8 mouse cellular contexts compared by ENCODE assay signal in the genomic region with DNA sequence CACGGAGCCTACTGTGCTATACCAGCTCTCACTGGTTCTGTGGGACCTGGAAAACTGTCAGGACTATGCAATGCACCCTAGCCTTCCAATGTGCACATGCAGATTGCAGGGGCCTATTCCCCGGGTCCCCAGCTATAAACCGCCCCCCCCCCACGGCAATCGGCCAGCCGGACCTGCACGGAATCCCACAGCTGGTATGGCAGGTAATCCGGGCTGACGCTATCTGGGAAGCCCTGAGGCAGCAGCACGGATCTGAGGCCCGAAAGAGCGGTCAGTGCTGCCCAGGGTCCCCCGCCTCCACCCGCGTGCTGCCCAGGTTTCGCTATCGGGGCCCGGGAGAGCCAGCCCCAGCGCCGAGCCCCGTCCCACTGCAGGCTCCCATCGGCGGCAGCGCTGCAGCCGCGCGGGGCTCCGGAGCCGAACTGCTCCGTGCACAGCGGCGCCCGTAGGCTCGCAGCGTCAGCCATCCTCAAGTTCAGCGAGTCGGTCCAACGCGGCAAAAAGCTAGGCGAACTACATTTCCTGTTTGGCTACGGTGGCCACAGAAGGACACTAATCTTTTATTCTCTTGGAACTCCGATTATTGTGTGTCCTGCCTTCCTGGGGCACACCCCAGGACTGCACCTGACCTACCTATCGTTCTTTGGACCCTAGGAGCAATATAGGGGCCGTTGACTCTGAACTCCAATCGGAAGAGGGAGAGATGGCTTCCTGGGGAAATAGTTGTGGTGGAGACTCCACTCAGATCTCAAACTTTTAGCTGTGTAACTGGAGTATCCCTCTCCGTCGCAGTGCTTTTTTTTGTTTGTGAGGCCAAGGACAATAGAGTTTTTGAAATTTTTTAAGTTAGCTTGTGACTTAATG. TPM values are rescaled to one million over a fixed set of nuclear protein-coding genes. Genes with fewer than 3 reads are reported as not detected.
A peak's percentile ranks its signal among the peaks of the same experiment; 100 is the strongest.
DNase-seq lines count a peak whose midpoint lies in the region; ATAC-seq and TF ChIP-seq lines count a peak whose summit lies in the region.

Gene BC017158, minus strand, starts transcription at position 554 of the 864 bp plus-strand sequence.

- 1% methylated on average over 47 of the region's 47 CpGs for WGBS in cerebellum, adult 2 months
- 2% methylated on average over 47 of the region's 47 CpGs for whole genome bisulfite sequencing in hindbrain, embryonic 10.5 days
- under 1% methylated on average over 46 of the region's 47 CpGs for WGBS in lung, embryonic 16.5 days
- WGBS in thymus, adult 2 months = 1% methylated on average over 47 of the region's 47 CpGs

- peak within 1 kb of the TSS; percentile 62 to 89 for H3K4me3 ChIP-seq in MEL (ENCODE audit: control insufficient read depth in 1 of 2, insufficient read depth in 1 of 2, low read depth in 2 of 2, low read length in 2 of 2)
- H3K4me3 ChIP-seq in cerebellum, adult 2 months (replicated peaks; ENCODE audit: insufficient read depth, low read depth, low read length) = peak within 1 kb of the TSS; percentile 54
- H3K4me3 ChIP-seq in hindbrain, embryonic 10.5 days = peak within 1 kb of the TSS; percentile 90
- peak within 1 kb of the TSS; percentile 100 for H3K4me3 ChIP-seq in lung, embryonic 16.5 days (ENCODE audit: low read length)
- peak within 1 kb of the TSS; percentile 62 for H3K4me3 ChIP-seq in thymus, adult 2 months (ENCODE audit: control insufficient read depth, insufficient read depth, low read length)

- H3K27ac ChIP-seq in MEL (ENCODE audit: control insufficient read depth, low read depth, low read length) = peak within 1 kb of the TSS; percentile 79
- no peak within 1 kb of the TSS for H3K27ac ChIP-seq in cerebellum, adult 2 months (ENCODE audit: insufficient read depth, low read length)
- H3K27ac ChIP-seq in hindbrain, embryonic 10.5 days = peak within 1 kb of the TSS; percentile 94
- H3K27ac ChIP-seq in lung, embryonic 16.5 days (ENCODE audit: low read length) = peak within 1 kb of the TSS; percentile 94
- peak within 1 kb of the TSS; percentile 44; the same call in 1 of the 2 replicates for H3K27ac ChIP-seq in thymus, adult 2 months (ENCODE audit: control insufficient read depth, insufficient read depth, low read length)

- no peak for TF ChIP-seq EP300 in MEL (IDR thresholded peaks at IDR 0.05; ENCODE audit: low read depth in 1 of 2, low read length in 2 of 2)

- peak within 1 kb of the TSS; percentile 89 for H3K4me2 ChIP-seq in lung, embryonic 16.5 days (ENCODE audit: low read depth, low read length)

- TF ChIP-seq CTCF in MEL (IDR thresholded peaks at IDR 0.05 in 2 of 3, conservative IDR thresholded peaks at IDR 0.05 in 1 of 3; ENCODE audit: control insufficient read depth in 1 of 3, insufficient read depth in 1 of 3, low read depth in 2 of 3, low read length in 3 of 3, poor library complexity in 1 of 3, severe bottlenecking in 1 of 3) = no peak
- no peak for TF ChIP-seq CTCF in cerebellum, adult 2 months (IDR thresholded peaks at IDR 0.05; ENCODE audit: borderline replicate concordance, insufficient read depth, low read depth, low read length)
- TF ChIP-seq CTCF in thymus, adult 2 months (IDR thresholded peaks at IDR 0.05; ENCODE audit: borderline replicate concordance, control insufficient read depth, extremely low read depth, insufficient read depth, low read length, poor library complexity) = no peak

- peak within 1 kb of the TSS; percentile 99 for H3K9ac ChIP-seq in MEL (ENCODE audit: control insufficient read depth, low read depth, low read length, poor library complexity, severe bottlenecking)
- peak within 1 kb of the TSS; percentile 99 for H3K9ac ChIP-seq in lung, embryonic 16.5 days (ENCODE audit: low read length)

- H3K79me2 ChIP-seq in MEL (ENCODE audit: control insufficient read depth, insufficient read depth, low read length, poor library complexity) = peaks cover 17% of the 10 kb centered on the region

- peaks cover 0 to 41% of the 10 kb centered on the region in 2 experiments; a peak in 3 of 4 replicates for H3K36me3 ChIP-seq in MEL (ENCODE audit: control insufficient read depth in 1 of 2, insufficient read depth in 2 of 2, low read length in 2 of 2)
- peaks cover 18% of the 10 kb centered on the region; the same call in 1 of the 2 replicates for H3K36me3 ChIP-seq in hindbrain, embryonic 10.5 days
- no peaks in the 10 kb centered on the region for H3K36me3 ChIP-seq in lung, embryonic 16.5 days (ENCODE audit: control insufficient read depth, insufficient read depth, low read length)
- no peaks in the 10 kb centered on the region for H3K36me3 ChIP-seq in thymus, adult 2 months (ENCODE audit: control insufficient read depth, insufficient read depth, low read length)

- peak; percentile 80; the same call in 1 of the 2 replicates for ATAC-seq in frontal cortex, adult (ENCODE audit: low TSS enrichment)
- ATAC-seq in lung, embryonic 16.5 days (ENCODE audit: low read depth) = peak; percentile 64

- H3K27me3 ChIP-seq in MEL (ENCODE audit: control insufficient read depth in 1 of 2, insufficient read depth in 2 of 2, low read length in 2 of 2) = no peaks in the 10 kb centered on the region
- H3K27me3 ChIP-seq in cerebellum, adult 2 months (ENCODE audit: control insufficient read depth, insufficient read depth, low read length) = no peaks in the 10 kb centered on the region
- H3K27me3 ChIP-seq in hindbrain, embryonic 10.5 days (ENCODE audit: insufficient read depth, poor library complexity, severe bottlenecking) = no peaks in the 10 kb centered on the region
- H3K27me3 ChIP-seq in lung, embryonic 16.5 days (ENCODE audit: control insufficient read depth, insufficient read depth, low read depth, low read length) = no peaks in the 10 kb centered on the region
- no peaks in the 10 kb centered on the region for H3K27me3 ChIP-seq in thymus, adult 2 months (ENCODE audit: control insufficient read depth, insufficient read depth, low read length)

- TF ChIP-seq POLR2A in MEL (IDR thresholded peaks at IDR 0.05; ENCODE audit: control insufficient read depth in 1 of 2, insufficient read depth in 1 of 2, low read depth in 1 of 2, low read length in 2 of 2, poor library complexity in 1 of 2) = peak; percentile 40 to 75; a peak in 3 of 4 replicates
- TF ChIP-seq POLR2A in cerebellum, adult 2 months (IDR thresholded peaks at IDR 0.05; ENCODE audit: borderline replicate concordance, insufficient read depth, low read length) = no peak; the same call in 1 of the 2 replicates
- peak; percentile 38; the same call in 1 of the 2 replicates for TF ChIP-seq POLR2A in thymus, adult 2 months (IDR thresholded peaks at IDR 0.05; ENCODE audit: control insufficient read depth, extremely low read depth, insufficient read depth, low read length, poor library complexity)

- DNase-seq in MEL (ENCODE audit: low read depth, low spot score) = peak; percentile 86
- DNase-seq in cerebellum, adult 2 months = peak; percentile 82 to 85
- DNase-seq in hindbrain, embryonic 10.5 days (ENCODE audit: low spot score) = peak; percentile 76
- peak; percentile 70 for DNase-seq in layer of hippocampus, adult 9-11 months
- peak; percentile 52 for DNase-seq in ovary, adult 18-20 months (ENCODE audit: low spot score)
- peak; percentile 79 for DNase-seq in thymus, adult 2 months

- H3K9me3 ChIP-seq in MEL (replicated peaks; ENCODE audit: insufficient read depth, low read length) = no peaks in the 10 kb centered on the region
- no peaks in the 10 kb centered on the region for H3K9me3 ChIP-seq in hindbrain, embryonic 10.5 days
- no peaks in the 10 kb centered on the region for H3K9me3 ChIP-seq in lung, embryonic 16.5 days (ENCODE audit: control insufficient read depth, low read length)

- no peak for TF ChIP-seq RAD21 in MEL (IDR thresholded peaks at IDR 0.05; ENCODE audit: low read depth, low read length)

- H3K4me1 ChIP-seq in MEL (ENCODE audit: control insufficient read depth in 1 of 2, insufficient read depth in 2 of 2, low read length in 2 of 2) = peaks cover 13 to 26% of the 10 kb centered on the region in 2 experiments
- H3K4me1 ChIP-seq in cerebellum, adult 2 months (ENCODE audit: control insufficient read depth, insufficient read depth, low read length) = no peaks in the 10 kb centered on the region
- H3K4me1 ChIP-seq in hindbrain, embryonic 10.5 days (replicated peaks) = peaks cover 25% of the 10 kb centered on the region
- peaks cover 18% of the 10 kb centered on the region for H3K4me1 ChIP-seq in lung, embryonic 16.5 days (replicated peaks; ENCODE audit: control insufficient read depth, insufficient read depth, low read length)
- peaks cover 6% of the 10 kb centered on the region for H3K4me1 ChIP-seq in thymus, adult 2 months (replicated peaks; ENCODE audit: control insufficient read depth, insufficient read depth, low read length)

TF ChIP-seq in MEL, 35 proteins besides CTCF, POLR2A, EP300 and RAD21 (continues in another document):
- TF ChIP-seq NELFE (IDR thresholded peaks at IDR 0.05; ENCODE audit: low read depth, low read length) = peak; percentile 39; the same call in 1 of the 2 replicates
- no peak for TF ChIP-seq USF2 (IDR thresholded peaks at IDR 0.05; ENCODE audit: borderline replicate concordance in 1 of 2, insufficient read depth in 1 of 2, low read depth in 1 of 2, low read length in 2 of 2)
- TF ChIP-seq SIN3A (IDR thresholded peaks at IDR 0.05; ENCODE audit: low read length) = peak; percentile 75
- no peak for TF ChIP-seq MAX (IDR thresholded peaks at IDR 0.05; ENCODE audit: low read length)
- peak; percentile 84 for TF ChIP-seq HCFC1 (IDR thresholded peaks at IDR 0.05; ENCODE audit: low read depth, low read length)
- no peak for TF ChIP-seq BHLHE40 (IDR thresholded peaks at IDR 0.05; ENCODE audit: borderline replicate concordance, low read depth, low read length)
- no peak for TF ChIP-seq MEF2A (IDR thresholded peaks at IDR 0.05; ENCODE audit: extremely low read depth, insufficient replicate concordance, low read depth, low read length, poor library complexity, severe bottlenecking)
- TF ChIP-seq POLR2AphosphoS5 (IDR thresholded peaks at IDR 0.05; ENCODE audit: borderline replicate concordance, low read depth, low read length) = no peak
- 0 out of 2 replicates have a peak, but pooled peaks have one; percentile 45 for TF ChIP-seq E2F4 (IDR thresholded peaks at IDR 0.05; ENCODE audit: borderline replicate concordance, low read depth, low read length)
- TF ChIP-seq TCF12 (IDR thresholded peaks at IDR 0.05; ENCODE audit: low read depth, low read length) = peak; percentile 9; the same call in 1 of the 2 replicates
- TF ChIP-seq POLR2AphosphoS2 (IDR thresholded peaks at IDR 0.05; ENCODE audit: low read length) = peak; percentile 34; the same call in 1 of the 2 replicates
- TF ChIP-seq GABPA (IDR thresholded peaks at IDR 0.05; ENCODE audit: low read depth, low read length) = no peak
- no peak for TF ChIP-seq MXI1 (IDR thresholded peaks at IDR 0.05; ENCODE audit: low read depth, low read length)

RNA-seq across cellular contexts. Expression of gene BC017158, which starts in this region (rescaled TPM):
- 16.2 and 19.8 TPM in 2 replicates for total RNA-seq in MEL (2012; rRNA removed)
- polyA plus RNA-seq in MEL (2012; ENCODE audit: insufficient read depth in 1 of 2, insufficient read length in 2 of 2, low read depth in 1 of 2, low replicate concordance in 2 of 2, missing spikeins in 1 of 2) = 10 to 100 TPM in 1 of 2 experiments, not detected in 1; 41.6 TPM
- 35.4 and 38.9 TPM in 2 replicates for polyA plus RNA-seq in cerebellum, adult 2 months (2012; rRNA removed)
- 24.7 and 26.8 TPM in 2 replicates for polyA plus RNA-seq in hindbrain, embryonic 10.5 days (2016; fragmentation: Nextera tagmentation; extraction: Ambion mirVana)
- polyA plus RNA-seq in lung, embryonic 16.5 days (2015; fragmentation: Nextera tagmentation; extraction: Ambion mirVana) = 32.0 and 36.3 TPM in 2 replicates
- polyA plus RNA-seq in thymus, adult 2 months (2012; rRNA removed) = 51.1 and 54.1 TPM in 2 replicates
